Mouse (Mus musculus): ENCODE measurements around the gene Slc28a1.
"Not testable (repeated sequence)": the region's sequence is repeated elsewhere in the genome, so short reads cannot be mapped to it uniquely, and the experiment has no call there.

Gene Slc28a1

GRCm38 (mm10) chr7:81125215-81126175, 10.9 kb downstream of the Slc28a1 start:
- DNase-seq (ENCODE audit: low read depth), result no peak

GRCm38 (mm10) chr7:81131864-81132263, 17.3 kb downstream of the Slc28a1 start:
- DNase-seq (ENCODE audit: low read depth), result peak; percentile 38

- DNase-seq (ENCODE audit: low read depth), result no peak
These were observed 18.3 kb downstream of the Slc28a1 start for GRCm38 (mm10) chr7:81132851-81133279.

DNA sequence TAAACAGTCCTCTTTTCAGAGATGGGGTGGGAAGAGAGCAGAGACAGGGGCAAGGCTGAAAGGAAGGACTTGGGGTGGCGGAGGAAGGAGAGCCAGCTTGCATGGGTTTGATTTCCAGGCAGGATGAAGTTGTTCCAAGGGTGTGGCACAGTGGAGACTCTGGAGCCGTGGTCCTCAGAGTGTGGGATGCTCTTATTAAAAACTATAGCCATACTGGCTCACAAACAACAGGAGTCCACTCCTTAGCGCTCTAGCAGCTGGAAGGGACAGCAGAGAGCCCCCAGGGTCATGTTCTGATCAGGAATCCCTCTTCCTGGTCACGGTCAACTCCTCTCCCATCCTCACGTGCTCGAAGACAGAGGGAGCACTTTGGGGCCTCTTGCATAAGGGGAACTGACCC, 18.8 kb downstream of the Slc28a1 start:
- DNase-seq (ENCODE audit: low read depth), result no peak

DNA sequence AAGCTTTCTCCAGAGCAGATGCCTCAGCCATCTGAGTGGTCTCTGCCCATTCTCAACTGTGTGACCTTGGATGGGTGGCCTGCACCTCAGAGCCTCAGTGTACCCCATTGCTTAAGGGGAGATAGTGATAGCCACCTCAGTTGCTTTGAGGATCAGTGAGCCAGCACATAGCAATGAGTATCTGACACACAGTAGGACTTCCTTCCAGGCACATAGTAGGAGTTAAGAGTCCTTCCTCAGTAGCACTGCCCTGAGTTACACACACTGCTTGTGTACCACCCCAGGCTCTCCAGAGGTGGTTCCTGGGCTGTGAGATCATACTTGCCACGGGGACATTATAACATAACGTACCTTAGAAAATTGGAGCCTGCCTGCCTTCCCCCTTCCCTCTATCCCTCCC, 19.3 kb downstream of the Slc28a1 start:
- DNase-seq (ENCODE audit: low read depth), result no peak

- peak; percentile 86 for DNase-seq (ENCODE audit: low read depth)
These were observed 20.0 kb downstream of the Slc28a1 start for GRCm38 (mm10) chr7:81134614-81135067.

DNA sequence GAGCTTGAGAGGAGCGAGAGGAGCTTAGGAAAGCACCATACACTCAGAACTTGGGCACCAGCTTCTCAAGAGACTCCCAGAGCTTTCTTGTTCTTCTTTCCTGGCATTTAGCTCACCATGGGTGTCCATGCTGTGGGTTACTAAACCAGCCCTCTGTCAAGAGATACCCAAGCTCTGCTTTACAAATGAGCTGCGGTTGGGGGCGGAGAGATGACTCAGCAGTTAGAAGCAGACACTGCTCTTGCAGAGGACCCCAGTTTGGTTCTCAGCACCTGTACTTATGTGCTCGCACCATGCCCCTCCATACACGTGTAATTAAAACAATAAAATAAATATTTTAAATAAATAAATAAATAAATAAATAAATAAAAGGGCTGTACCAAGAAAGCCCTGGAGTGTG, 22.7 kb downstream of the Slc28a1 start:
- no peak for DNase-seq (ENCODE audit: low read depth)

DNA sequence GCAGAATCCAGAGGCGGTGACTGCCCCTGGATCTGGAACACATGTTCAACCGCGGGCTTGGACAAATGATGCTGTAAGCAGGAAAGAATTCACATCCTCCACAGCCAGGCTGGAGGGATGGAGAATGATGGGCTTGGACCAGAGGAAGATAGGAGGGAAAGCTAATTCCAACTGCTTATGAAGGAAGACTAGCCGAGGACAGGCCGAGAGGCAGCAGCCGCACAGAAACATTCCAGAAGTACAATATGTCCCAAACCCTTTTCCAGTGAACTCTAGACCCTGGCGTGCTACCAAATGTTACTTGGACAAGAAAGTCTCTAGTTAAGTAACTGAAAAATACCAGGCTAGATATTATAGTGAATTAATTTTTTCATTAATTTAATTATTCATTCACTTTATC, 24.5 kb downstream of the Slc28a1 start:
- DNase-seq (ENCODE audit: low read depth), result no peak

DNA sequence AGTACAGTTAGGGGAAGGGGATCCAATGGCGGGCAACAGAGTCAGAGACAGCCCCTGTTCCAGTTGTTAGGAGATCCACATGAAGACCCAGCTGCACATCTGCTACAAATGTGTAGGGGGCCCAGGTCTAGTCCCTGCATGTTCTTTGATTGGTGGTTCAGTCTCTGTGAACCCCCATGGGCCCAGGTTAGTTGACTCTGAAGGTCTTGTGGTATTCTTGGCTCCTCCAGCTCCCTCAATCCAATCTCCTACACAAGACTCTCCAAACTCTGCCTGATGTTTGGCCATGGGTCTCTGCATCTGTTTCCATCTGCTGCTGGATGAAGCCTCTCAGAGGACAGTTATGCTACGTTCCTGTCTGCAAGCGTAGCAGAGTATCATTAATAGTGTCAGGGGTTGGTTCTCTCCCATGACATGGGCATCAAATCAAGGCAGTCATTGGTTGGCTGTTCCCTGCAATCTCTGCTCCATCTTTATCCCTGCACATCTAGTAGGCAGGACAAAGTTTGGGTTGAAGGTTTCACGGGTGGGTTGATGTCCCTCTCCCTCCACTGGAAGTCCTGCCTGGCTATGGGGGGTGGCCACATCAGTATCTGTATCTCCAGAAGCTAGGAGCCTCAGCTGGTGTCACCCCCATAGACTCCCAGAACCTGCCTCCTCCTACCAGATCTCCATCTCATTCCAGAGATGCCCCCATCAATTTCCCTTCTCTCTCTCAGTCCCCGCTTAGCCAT, 25.2 kb downstream of the Slc28a1 start:
- DNase-seq (ENCODE audit: low read depth), result no peak

DNA sequence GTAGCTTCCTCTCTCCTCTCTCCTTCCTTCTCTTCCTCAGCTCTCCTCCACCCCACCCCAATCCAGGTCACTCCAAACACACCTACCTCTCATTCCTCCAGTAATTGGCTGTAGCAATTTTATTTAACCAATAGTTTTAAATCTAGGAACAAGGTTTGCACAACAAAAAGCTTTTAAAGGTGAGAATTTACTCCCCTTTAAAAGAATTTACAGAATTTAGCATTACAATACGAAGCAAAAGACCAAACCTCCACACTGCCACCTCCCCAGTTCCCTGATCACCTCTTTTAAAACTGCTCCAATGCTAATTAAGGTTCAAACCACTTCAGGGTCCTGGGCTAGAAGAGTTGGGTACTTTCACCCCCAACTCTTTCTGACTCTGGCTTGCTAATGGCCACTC, 26.9 kb downstream of the Slc28a1 start:
- DNase-seq (ENCODE audit: low read depth), result no peak

- not testable (repeated sequence) for DNase-seq (ENCODE audit: low read depth)
These were observed 28.5 kb downstream of the Slc28a1 start for GRCm38 (mm10) chr7:81143056-81143455.

- no peak for DNase-seq (ENCODE audit: low read depth)
These were observed 35.2 kb downstream of the Slc28a1 start for GRCm38 (mm10) chr7:81149759-81150158.

- DNase-seq (ENCODE audit: low read depth), result no peak
These were observed 36.6 kb downstream of the Slc28a1 start for GRCm38 (mm10) chr7:81151216-81151615.

- no peak for DNase-seq (ENCODE audit: low read depth)
These were observed 37.7 kb downstream of the Slc28a1 start for GRCm38 (mm10) chr7:81152306-81152705.

DNA sequence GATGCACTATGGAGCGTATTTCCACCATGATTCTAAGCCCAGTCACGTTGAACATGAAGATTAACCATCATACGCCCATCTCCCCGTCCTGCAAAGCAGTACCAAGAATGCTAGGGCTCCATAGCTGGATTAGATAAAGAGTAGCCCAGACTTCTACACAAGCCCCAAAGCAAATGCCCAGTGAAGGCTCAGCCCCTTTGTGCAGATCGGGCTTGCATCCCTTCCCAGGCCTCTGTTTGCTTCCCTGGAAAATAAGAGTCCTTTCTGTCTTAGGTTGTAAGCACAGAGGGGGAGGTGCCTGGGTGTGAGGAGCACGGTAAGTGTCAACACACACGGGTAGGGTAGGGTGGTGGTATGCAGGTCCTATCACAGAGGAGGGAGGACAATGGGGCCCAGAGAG, 38.2 kb downstream of the Slc28a1 start:
- DNase-seq (ENCODE audit: low read depth), result no peak

- no peak for DNase-seq (ENCODE audit: low read depth)
These were observed 38.7 kb downstream of the Slc28a1 start for GRCm38 (mm10) chr7:81153327-81153726.

DNA sequence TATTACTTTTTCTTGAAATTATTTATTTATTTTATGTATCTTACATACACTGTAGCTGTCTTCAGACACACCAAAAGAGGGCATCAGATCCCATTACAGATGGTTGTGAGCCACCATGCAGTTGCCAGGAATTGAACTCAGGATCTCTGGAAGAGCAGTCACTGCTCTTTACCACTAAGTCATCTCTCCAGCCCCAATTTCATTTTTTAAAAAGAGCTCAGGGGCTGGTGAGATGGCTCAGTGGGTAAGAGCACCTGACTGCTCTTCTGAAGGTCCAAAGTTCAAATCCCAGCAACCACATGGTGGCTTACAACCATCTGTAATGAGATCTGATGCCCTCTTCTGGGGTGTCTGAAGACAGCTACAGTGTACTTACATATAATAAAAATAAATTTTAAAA, 39.6 kb downstream of the Slc28a1 start:
- DNase-seq (ENCODE audit: low read depth), result not testable (repeated sequence)

- no peak for DNase-seq (ENCODE audit: low read depth)
These were observed 40.4 kb downstream of the Slc28a1 start for GRCm38 (mm10) chr7:81154960-81155359.

- no peak for DNase-seq (ENCODE audit: low read depth)
These were observed 44.3 kb downstream of the Slc28a1 start for GRCm38 (mm10) chr7:81158933-81159332.

- DNase-seq (ENCODE audit: low read depth), result no peak
These were observed 47.1 kb downstream of the Slc28a1 start for GRCm38 (mm10) chr7:81161666-81162065.

DNA sequence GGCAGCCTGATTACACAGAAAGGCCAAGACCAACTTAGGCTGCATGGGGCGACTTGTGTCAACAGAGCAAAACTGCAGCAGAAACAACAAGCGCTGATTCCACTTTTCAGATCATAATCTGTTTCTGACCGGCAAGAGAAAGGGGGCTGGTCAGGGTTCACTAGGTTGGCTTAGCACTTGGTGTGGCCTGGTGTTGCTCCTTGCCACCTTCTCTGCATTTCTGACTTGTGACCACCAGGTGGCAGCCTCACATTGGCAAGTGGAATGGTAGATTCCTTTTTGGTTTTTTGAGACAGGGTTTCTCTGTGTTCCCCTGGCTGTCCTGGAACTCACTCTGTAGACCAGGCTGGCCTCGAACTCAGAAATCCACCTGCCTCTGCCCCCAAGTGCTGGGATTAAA, 47.7 kb downstream of the Slc28a1 start:
- no peak for DNase-seq (ENCODE audit: low read depth)

GRCm38 (mm10) chr7:81164411-81164810, 49.8 kb downstream of the Slc28a1 start:
- no peak for DNase-seq (ENCODE audit: low read depth)

- DNase-seq (ENCODE audit: low read depth), result no peak
These were observed 52.5 kb downstream of the Slc28a1 start for GRCm38 (mm10) chr7:81167124-81167523.
